Mouse (Mus musculus) megakaryocyte, embryonic 14.5 days (primary cell): ENCODE results near the gene Sdhc. TPM values are rescaled to one million over a fixed set of nuclear protein-coding genes. Genes with fewer than 3 reads are reported as not detected.
"Not testable (repeated sequence)": the region's sequence is repeated elsewhere in the genome, so short reads cannot be mapped to it uniquely, and the experiment has no call there.

Source experiments
- H3K27me3 ChIP-seq: replicated peaks from 2 replicates; pipeline ENCODE3; 2012; ENCODE audit warnings: inconsistent platforms
- H3K36me3 ChIP-seq: replicated peaks from 2 replicates; pipeline ENCODE3; 2012; ENCODE audit warnings: low read length, inconsistent platforms, mixed read lengths
- H3K4me1 ChIP-seq: 2 replicates; pipeline ENCODE4 v1.6.1; 2012; ENCODE audit warnings: inconsistent platforms
- H3K4me3 ChIP-seq: replicated peaks from 2 replicates; pipeline ENCODE3; 2012; ENCODE audit warnings: moderate library complexity, mild to moderate bottlenecking, inconsistent platforms
- H3K9me3 ChIP-seq: 2 replicates; pipeline ENCODE4 v1.6.1; 2012; ENCODE audit warnings: inconsistent platforms
- FLI1 ChIP-seq: IDR thresholded peaks from 2 replicates; pipeline ENCODE4 v1.6.1; 2012; ENCODE audit warnings: low read length, inconsistent platforms, mixed read lengths
- GATA1 ChIP-seq: IDR thresholded peaks from 3 replicates; pipeline ENCODE4 v1.6.1; 2012; ENCODE audit warnings: mixed read lengths, low read length, inconsistent platforms, borderline replicate concordance
- polyA plus RNA-seq: library from polyadenylated mRNA; stranded (reverse); fragments of >175 nt; gene quantifications from 2 replicates; pipeline ENCODE4 v1.2.3, GENCODE M21; 2012; ENCODE audit warnings: low replicate concordance; ENCODE audit not compliant: insufficient read depth

Gene Sdhc
- polyA plus RNA-seq, 1 experiment = 93.6 TPM

GRCm38 (mm10) chr1:171085718-171086117, 64.7 kb downstream of the Sdhc start:
- H3K27me3 ChIP-seq = peaks cover 12% of the 10 kb centered on the region
- H3K36me3 ChIP-seq = no peaks in the 10 kb centered on the region
- H3K4me3 ChIP-seq = peak overlapping the region; percentile 85
- no peak for TF ChIP-seq FLI1
- TF ChIP-seq GATA1 = no peak
- 0 out of 2 replicates have a peak, but pooled peaks cover under 1% of the 10 kb centered on the region for H3K9me3 ChIP-seq
- no peaks in the 10 kb centered on the region for H3K4me1 ChIP-seq

DNA sequence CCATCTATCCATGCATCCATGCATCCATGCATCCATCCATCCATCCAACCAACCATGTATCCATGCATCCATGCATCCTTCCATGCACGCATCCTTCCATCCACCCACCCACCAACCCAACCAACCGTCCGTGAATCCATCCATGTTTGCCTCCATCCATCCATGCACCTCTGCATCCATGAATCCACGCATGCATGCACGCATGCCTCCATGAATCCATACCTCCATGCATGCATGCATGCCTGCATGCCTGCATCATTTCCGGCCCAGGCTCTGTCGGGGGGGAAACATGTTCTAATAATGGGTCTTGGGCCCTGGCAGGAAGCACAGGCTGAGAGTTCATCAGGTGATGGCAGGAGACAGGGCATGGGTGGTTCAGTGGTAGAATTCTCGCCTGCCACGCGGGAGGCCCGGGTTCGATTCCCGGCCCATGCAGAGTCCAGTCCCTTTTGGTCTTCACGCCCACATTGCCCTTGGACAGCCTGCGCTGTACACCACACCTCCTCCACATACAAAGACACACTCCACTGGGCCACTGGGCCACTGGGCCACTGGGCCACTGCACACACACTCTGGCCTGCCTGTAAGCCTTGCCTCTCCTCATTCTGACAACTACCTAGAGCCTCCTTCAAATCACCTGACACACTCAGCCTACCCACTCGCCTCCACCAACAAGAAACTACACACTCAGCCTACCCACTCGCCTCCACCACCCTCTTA, 68.7 kb downstream of the Sdhc start:
- H3K36me3 ChIP-seq, H3K4me1 ChIP-seq, H3K4me3 ChIP-seq, H3K9me3 ChIP-seq, H3K27me3 ChIP-seq: not testable (repeated sequence)

DNA sequence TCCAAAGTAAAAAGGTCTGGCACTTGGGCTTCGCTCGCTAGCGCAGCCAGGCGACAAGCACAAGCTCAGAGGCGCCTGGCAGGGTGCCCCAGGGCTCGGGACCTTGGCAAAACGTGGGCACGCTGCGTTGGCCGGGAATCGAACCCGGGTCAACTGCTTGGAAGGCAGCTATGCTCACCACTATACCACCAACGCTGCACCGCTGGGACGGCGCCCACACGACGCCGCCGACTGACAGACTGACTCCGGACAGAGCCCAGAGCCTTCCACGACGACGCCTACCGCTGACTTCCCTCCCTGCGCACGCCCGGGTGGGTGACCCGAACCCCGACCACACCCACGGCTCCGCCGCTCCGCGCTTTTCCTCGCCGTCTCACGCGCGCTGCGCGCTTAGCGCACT, 70.6 kb downstream of the Sdhc start:
- not testable (repeated sequence) for H3K4me1 ChIP-seq

DNA sequence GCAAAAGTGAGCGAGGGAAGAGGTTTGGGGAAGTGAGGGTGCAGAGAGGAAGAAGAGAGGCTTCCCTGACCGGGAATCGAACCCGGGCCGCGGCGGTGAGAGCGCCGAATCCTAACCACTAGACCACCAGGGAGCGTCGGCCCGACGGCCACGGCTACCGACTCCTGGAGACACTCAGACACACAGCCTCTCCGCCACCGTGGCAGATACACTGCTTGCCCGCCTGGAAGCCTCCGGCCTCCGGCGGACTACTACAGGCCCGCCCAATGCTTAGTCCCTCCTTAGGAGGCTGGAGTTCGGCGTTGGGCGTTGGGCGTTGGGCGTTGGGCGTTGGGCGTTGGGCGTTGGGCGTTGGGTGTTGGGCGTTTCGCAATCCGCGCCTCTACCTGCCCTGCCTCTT, 71.1 kb downstream of the Sdhc start:
- not testable (repeated sequence) for H3K9me3 ChIP-seq, H3K36me3 ChIP-seq, H3K4me1 ChIP-seq, H3K27me3 ChIP-seq, H3K4me3 ChIP-seq

More for the DNA sequence above, 70.6 kb downstream of the Sdhc start:
- H3K27me3 ChIP-seq, H3K9me3 ChIP-seq, H3K36me3 ChIP-seq, H3K4me3 ChIP-seq: not testable (repeated sequence)

GRCm38 (mm10) chr1:171078419-171078818, 72.0 kb downstream of the Sdhc start:
- not testable (repeated sequence) for H3K27me3 ChIP-seq, H3K9me3 ChIP-seq, H3K4me3 ChIP-seq, H3K36me3 ChIP-seq, H3K4me1 ChIP-seq

DNA sequence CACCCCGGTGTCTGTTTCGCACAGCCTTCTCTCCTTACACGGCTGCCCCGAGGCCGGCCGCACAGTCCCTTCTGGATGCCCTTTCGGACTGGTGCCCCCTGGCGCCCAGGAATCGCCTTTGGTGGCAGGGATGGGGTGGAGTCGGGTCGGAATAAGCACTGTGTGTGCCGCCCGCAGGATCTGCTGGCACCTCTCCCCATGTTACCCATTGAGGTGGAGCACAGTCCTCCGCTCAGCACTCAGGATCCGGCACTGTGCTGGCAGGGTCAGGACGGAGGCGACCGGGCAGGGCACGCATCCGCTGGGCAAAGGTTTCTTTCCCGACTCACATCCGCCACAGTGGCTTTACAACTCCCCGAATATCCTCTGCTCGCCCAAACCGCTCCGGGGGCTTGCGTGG, 72.4 kb downstream of the Sdhc start:
- H3K27me3 ChIP-seq, H3K36me3 ChIP-seq, H3K4me3 ChIP-seq, H3K9me3 ChIP-seq, H3K4me1 ChIP-seq: not testable (repeated sequence)

GRCm38 (mm10) chr1:171077192-171077591, 73.2 kb downstream of the Sdhc start:
- not testable (repeated sequence) for H3K4me3 ChIP-seq, H3K9me3 ChIP-seq, H3K36me3 ChIP-seq, H3K4me1 ChIP-seq, H3K27me3 ChIP-seq

Other genes starting within 250 kb of the Sdhc start
- 1.4 TPM in 1 of 2 replicates, not detected in the other for gene Fcrlb, start 237.7 kb downstream of the Sdhc start, polyA plus RNA-seq
- gene Fcrla, start 223.0 kb downstream of the Sdhc start, polyA plus RNA-seq = not detected in 2 replicates
- gene Fcgr2b, start 174.1 kb downstream of the Sdhc start, polyA plus RNA-seq = 17.6 TPM in 1 of 2 replicates, not detected in the other
- gene Fcgr4, start 131.7 kb downstream of the Sdhc start, polyA plus RNA-seq = 0.07 TPM in 1 of 2 replicates, not detected in the other
- 9.2 TPM in 1 of 2 replicates, not detected in the other for gene Fcgr3, start 85.7 kb downstream of the Sdhc start, polyA plus RNA-seq
- not detected in 2 replicates for gene Cfap126, start 36.7 kb downstream of the Sdhc start, polyA plus RNA-seq
- 3.7 TPM in 1 of 2 replicates, not detected in the other for gene Mpz, start 108 bp upstream of the Sdhc start, polyA plus RNA-seq
- 28.3 and 28.5 TPM in 2 replicates for gene Pcp4l1, start 45.7 kb upstream of the Sdhc start, polyA plus RNA-seq
- gene Nr1i3, start 63.4 kb upstream of the Sdhc start, polyA plus RNA-seq = not detected in 2 replicates
- 22.7 and 24.1 TPM in 2 replicates for gene Tomm40l, start 71.9 kb upstream of the Sdhc start, polyA plus RNA-seq
- gene Apoa2, start 74.5 kb upstream of the Sdhc start, polyA plus RNA-seq = not detected in 2 replicates
- 12.9 and 57.4 TPM in 2 replicates for gene Fcer1g, start 83.8 kb upstream of the Sdhc start, polyA plus RNA-seq
- gene Adamts4, start 99.8 kb upstream of the Sdhc start, polyA plus RNA-seq = 0.50 TPM in 1 of 2 replicates, not detected in the other
- gene Ndufs2, start 100.8 kb upstream of the Sdhc start, polyA plus RNA-seq = 24.9 and 49.7 TPM in 2 replicates
- gene B4galt3, start 119.7 kb upstream of the Sdhc start, polyA plus RNA-seq = 20.5 and 20.6 TPM in 2 replicates
- 17.0 and 28.8 TPM in 2 replicates for gene Ppox, start 130.6 kb upstream of the Sdhc start, polyA plus RNA-seq
- 33.2 and 67.7 TPM in 2 replicates for gene Usp21, start 137.4 kb upstream of the Sdhc start, polyA plus RNA-seq
- gene Ufc1, start 144.4 kb upstream of the Sdhc start, polyA plus RNA-seq = 18.6 and 97.6 TPM in 2 replicates
- gene Dedd, start 178.5 kb upstream of the Sdhc start, polyA plus RNA-seq = 19.6 and 45.4 TPM in 2 replicates
- gene Nit1, start 195.0 kb upstream of the Sdhc start, polyA plus RNA-seq = 3.2 and 6.1 TPM in 2 replicates
- gene Pfdn2, start 195.1 kb upstream of the Sdhc start, polyA plus RNA-seq = 1.3 and 11.9 TPM in 2 replicates
- gene Klhdc9, start 210.2 kb upstream of the Sdhc start, polyA plus RNA-seq = not detected in 2 replicates
- 0.44 TPM in 1 of 2 replicates, not detected in the other for gene Nectin4, start 219.5 kb upstream of the Sdhc start, polyA plus RNA-seq
- 5.2 and 12.3 TPM in 2 replicates for gene Arhgap30, start 238.4 kb upstream of the Sdhc start, polyA plus RNA-seq